Mouse (Mus musculus) ovary, postnatal 10 days (tissue): ENCODE measurements around the gene Fam181a.

Source experiments
- DNase-seq: peaks from one replicate; pipeline ENCODE4 v3.0.0; 2022; ENCODE audit warnings: low spot score

Gene Fam181a

DNA sequence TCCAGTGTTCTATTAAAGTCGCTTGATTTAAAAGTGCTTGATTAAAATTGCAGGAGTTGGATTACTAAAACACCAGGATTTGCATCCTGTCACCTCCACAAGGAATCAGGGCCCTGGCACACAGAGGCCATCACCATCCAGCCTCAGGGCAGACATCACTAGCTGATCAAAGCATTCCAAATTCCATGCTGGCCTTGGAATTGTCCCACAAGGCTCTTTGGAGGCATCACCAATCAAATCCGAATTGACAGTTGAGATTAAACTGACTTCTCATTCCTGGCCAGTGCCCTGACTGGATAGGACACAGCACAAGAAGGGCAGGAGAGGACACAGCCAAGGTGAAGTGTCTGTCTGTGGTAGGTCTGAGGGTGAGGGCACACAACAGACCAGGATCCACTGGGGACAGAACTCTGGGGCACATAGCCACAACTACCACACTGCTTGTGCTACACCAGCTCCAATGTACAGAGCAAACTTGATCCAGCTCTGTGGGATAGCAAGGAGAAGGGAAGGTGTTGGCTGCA lies at the start of gene Fam181a:
Gene Fam181a, plus strand, starts transcription at position 232 of the 524 bp plus-strand sequence.
- no peak for DNase-seq

DNA sequence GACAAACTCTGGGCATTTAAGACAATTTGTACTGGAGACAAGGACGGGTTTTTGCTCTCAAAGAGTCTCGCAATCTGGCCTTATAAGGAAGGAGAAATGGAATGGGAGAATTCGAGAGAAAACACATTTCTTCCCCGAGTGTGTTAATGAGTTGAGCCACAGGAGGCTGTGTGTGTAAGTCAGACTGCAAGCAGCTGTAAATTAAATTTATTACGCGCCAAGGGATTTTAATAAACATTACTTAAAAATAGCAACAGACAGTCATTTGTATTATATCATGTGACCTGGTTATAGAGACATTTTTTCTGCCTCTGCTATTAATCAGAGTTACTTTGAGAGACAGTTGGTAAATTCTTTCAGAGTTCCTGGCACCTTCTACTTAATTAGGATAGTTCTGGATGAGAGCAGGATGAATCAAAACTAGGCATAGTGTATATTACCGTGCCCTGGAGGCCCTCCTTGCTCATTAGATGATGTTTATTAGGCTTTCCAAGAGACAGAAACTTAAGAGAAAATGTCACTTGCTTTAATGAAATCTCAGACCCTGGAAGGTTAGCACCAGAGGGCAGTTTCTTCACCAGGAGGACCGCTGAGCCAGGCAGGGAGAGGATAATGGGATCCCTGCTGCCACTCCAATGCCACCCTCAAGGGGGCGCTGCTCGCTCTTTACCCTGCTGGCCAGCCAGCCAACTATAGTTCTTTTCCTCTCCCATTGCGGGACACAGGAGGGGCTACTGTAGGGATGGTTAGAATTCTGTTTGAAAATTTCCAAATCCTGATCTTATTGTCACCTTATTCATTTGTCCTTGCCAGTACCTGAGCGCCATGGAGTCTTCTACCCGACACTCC lies 48.5 kb upstream of the Fam181a start:
- no peak for DNase-seq

DNA sequence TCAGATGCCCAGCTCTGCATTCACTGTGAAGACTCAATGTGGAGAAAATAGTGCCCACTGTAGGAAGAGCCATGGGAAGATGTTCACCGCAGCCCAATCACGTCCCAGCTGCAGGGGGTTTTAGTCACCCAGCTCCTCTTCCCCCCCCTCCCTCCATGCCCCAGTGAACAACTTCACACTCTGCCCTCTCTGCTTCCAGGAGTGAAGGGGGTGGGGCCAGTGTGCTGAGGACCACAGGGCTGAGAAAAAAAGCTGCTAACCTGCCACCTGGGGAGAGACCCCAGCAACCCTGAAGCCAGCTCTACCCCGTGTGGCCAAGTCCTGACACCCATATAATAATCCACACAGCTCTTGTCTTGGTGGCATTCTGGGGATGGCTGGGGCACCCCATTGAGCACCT lies 44.2 kb upstream of the Fam181a start:
- no peak for DNase-seq

DNA sequence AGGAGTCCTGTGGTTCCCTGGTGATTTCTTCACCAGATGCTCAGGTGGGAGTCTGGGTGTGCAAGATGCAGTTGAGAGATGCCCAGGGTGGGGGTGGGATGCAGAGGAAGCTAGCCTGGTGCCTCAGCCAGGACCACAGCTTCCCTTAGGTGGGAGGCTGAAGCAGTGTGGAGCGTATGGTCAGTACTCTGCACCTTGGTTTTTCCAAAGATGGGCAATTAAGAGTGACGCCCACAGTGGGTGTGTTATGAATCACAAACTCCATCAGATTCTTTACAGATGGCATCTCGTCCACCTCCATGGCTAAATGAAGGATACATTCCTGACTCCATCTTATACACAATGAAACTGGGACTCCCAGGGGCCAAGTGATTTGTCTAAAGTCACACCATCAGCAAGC lies 38.6 kb upstream of the Fam181a start:
- no peak for DNase-seq

DNA sequence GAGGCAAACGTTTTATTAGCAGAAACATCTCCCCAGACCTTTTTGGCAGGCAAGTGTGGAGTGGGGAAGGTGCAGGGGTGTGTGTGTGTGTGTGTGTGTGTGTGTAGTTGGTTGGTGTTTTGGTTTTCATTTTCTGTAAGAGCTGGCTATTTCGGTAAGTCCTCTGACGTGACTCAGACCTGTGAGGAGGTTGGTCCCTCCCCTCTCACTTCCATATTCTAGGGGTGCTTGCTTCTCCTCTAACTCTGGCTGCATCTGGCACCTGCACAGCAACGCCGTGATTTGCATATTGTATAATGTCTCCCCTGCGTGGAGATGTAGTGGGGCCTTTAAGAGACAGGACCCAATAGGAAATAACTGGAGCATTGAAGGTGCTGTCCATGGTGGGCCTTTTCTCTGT lies 37.7 kb upstream of the Fam181a start:
- no peak for DNase-seq

DNA sequence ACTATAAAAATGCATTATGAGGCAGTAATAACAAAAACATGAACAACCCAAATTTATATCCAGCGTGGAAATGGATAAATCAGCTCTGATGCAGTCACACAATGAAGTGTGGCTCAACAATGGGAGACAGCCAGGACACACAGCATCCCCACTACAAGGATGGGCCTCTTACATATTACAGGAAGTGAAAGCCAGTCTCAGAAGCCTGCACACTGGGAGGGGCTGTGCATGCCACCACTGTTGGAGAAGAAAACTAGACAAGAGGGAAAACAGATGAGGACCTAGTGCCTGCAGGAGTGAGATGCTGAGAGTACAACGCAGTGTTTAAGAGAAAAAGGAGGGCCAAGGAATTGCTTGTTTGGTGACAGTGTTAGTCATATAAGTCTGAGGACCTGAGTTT lies 37.0 kb upstream of the Fam181a start:
- no peak for DNase-seq

DNA sequence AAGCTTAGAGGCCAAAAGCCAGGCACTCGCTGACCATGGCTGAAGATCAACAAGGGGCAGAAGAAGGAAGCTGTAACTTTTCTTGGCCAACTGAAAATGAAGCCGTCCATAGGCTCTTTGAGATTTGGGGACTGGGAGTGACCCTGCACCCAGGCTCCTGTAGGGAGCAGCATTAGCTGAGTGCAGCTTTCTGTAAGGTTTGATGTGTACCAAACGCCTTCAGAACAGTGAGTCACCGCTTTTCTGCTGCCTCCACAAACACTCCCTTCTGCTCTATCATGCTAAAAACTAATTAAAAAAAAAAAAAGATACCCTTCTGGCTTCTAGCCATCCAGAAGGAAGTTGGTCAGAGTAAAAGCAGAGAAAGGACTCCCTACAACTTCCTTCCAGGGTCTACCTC lies 34.4 kb upstream of the Fam181a start:
- no peak for DNase-seq

DNA sequence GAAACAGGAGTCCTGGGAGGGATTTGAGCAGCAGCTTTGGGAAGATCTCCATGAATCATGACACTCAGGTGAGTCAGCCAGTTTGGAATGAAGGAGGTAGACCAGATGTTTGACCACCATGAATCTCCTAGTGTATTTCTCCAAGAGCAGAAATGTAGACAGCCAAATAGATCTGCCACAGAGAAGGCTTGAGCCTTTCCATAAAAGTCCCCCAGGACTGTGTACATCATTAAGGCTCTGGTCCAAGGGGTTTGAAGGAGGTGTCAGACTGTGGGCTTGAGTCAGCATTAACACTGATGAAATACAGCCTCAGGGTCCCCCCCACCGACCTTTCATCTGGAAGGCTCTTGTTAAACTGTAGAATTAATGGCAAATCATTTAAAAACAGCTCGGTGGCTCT lies 29.3 kb upstream of the Fam181a start:
- no peak for DNase-seq

DNA sequence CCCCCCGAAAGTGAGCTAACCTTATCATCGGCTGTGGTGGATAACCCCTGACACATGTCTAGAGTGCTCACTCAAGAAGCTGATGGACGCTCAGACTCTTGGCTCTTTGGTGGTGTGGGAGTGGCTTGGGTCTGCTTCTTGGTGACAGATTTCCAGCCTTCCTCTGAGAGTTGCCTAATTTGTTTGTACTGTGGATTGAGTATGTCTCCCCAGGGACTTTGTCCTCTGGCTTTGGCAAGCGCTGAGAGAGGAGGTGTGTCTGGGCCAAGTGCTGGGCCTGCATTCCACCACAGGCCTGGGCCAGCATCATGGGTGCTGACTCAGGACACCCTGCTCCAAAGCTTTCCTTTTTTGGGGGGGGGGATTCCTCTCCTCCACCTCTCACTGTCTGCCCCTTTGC lies 28.9 kb upstream of the Fam181a start:
- no peak for DNase-seq

DNA sequence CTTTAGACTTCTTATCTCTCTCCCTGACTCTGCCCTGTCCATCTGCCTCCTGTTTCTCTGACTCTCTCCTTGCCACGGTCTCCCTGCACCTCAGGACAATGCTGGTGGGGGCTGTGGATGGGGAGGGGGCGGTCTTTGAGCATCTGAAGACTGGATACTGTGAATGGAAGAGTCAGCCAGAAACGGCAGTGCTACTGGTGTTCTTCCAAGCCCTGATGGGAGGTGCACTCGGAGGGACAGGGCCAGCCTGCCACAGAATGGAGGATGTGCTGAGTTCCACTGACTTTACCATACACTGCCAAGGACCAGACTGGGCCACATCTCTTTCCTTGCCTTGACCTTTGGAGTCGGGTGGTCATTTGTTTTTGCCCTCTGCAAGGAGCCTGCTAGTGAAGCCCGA lies 27.8 kb upstream of the Fam181a start:
- DNase-seq: no peak

DNA sequence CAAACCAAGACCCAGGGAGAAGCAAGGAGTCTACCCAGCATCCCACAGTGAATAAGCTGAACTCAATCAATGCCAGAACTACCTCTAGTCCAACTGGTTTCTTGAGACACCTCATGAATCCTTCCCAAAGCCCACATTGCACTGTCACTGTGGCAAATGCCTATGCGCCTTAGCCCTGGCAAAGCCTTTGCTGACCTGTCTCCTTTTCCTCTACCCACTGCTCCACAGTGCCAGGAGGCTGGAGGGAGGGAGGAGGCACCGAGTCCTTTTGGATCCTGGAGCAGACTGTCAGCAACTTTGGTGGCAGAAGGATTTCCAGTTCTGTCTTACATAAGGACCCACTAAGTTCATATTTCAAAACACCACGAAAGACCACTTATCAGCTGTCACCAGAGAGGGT lies 27.4 kb upstream of the Fam181a start:
- DNase-seq: no peak

DNA sequence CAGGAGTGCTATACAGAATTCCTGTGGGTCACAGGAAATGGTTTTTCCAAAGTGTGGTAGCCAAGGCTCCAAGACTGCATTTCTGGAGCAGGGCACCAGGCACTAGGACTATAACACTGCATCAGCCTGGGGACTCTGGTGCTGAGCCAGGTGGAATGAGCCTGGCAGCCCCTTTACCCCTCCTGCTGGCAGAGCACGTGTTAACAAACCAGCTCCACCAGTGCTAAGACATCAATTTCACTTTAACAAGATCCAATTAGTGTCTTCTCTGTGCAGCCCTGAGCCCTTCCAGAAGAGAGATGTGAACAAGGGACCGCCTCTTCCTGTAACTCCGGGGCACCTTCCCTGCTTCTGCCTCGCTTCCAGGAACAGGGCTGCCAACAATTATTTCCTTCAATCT lies 23.5 kb upstream of the Fam181a start:
- DNase-seq: no peak

DNA sequence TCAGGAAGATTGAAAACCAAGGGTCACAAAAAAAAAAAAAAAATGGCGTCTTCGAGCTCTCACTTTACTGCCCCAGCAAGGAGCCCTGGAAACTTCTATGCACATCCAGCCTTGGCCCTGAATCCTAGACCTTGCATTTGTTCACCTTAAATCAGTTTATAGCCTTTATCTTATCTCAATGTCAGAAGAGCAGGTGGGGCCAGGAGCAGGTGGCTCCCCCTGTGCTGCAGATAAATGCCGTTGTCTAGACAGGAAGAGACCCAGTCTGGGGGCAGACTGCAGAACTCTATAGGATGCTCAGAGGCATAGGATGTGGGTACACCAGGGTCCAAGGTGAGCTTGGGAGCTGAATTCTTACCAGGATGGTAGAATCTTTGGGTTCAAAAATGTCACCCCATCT lies 18.4 kb upstream of the Fam181a start:
- no peak for DNase-seq

DNA sequence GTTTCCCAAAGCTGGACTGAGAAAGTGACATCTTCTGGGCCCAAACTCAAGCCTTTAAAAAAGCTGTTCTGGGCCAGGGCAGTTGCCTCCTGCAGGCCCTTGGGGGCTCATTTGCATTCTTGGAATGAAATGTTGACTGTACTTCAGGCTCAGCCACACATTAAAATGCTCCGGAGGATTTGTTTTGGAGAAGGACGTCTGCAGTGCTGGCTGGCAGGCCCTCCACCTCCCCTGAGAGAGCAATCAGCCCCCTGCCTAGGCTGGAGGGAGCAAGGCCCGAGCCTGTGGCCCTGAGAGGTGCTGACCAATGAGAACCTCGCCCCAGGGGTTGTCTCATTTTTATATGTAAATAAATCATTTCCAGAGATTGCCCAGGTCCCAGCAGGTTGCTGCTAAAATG lies 14.5 kb upstream of the Fam181a start:
- DNase-seq: no peak

DNA sequence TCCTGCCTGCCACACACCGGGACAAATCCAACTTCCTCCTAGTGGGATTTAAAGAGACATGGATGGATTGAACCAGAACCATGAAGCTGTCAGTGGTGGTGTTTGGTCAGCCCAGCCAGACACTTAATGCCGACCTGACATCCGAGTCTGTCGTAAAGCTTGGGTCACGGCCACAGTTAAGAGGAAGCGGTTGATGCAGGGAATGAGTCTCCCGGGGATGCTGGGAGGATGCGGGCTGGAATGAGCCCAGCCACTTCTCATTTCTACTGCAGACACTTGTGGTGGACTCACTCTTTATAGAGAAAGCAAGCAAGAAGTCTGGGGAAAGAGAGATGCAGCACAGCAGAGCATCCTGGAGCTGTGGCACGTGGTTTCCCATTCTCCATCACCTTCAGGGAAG lies 10.3 kb upstream of the Fam181a start:
- DNase-seq: no peak

DNA sequence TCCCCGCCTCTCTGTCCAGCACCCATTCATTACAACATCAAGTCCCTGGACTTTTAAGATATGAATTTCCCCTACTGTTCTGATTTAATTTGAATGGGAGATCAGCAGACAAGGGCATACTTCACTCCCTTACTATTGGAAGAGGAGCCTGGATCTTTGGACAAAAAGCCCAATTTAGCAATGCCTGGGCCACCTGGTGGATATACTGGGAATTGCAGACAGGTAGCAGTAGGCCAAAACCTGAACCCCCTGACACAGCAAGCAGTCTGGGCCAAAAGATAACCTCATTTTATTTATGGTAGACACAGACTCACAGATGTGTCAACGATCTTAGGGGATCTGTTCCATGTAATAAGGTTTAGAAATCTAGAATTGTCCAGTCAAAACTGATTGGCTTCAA lies 9.1 kb upstream of the Fam181a start:
- DNase-seq: no peak

DNA sequence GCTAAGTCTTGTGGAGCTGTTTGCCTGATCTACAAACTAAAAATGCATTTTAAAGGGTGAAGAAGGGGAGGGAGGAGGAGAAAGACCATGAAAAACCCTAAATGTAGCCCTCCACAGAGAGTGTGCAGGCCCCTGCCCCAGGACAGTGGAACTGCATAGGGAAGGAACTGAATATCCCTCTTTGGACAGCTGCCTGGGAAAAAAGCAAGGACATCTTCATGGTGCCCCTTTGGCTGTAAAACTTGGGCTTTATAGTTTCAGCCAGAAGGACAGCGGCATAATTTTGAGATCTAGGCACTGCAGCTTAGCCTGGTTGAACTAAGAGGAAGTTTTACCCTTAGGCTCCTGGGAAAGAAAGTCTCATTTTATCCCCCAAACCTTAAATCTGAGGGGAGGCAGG lies 7.8 kb upstream of the Fam181a start:
- DNase-seq: no peak

DNA sequence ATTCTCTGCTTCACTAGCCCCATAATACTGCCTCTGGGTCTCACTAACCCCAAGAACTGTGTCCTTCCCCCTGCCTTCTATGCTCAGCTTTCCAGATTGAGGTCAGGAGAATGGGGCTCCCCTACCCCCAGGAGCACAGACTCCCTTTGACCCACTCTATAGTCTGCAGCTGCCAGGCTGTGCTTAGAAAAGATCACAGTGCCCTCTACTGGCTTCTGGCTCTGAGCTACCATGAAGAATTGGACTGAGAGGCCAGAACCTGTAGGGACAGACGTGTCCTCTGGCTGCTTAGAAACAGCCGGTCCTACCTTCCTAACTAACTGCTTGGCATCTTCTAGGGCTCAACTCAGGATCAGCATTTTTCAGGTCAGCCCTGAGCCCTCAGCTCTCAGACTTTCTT lies 4.6 kb upstream of the Fam181a start:
- DNase-seq: no peak

DNA sequence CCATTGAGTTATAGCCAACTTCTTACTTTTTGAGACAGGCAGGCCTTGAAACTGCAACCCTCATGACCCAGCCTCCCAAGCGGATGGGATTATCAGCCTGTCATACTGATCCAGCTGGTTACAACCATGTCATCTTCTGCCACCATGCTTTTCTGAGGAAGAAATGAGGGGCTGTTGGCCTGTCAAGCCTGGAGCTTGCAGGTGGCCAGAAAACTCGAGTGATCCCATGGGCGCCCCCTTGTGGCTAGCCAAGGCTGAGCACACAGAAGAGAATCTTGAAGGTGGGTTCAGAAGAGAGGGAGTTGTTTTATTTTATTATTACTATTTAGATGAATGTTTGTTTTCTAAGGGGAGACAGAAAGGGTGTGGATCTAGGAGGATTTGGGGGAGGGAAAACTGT lies 4.1 kb upstream of the Fam181a start:
- no peak for DNase-seq

DNA sequence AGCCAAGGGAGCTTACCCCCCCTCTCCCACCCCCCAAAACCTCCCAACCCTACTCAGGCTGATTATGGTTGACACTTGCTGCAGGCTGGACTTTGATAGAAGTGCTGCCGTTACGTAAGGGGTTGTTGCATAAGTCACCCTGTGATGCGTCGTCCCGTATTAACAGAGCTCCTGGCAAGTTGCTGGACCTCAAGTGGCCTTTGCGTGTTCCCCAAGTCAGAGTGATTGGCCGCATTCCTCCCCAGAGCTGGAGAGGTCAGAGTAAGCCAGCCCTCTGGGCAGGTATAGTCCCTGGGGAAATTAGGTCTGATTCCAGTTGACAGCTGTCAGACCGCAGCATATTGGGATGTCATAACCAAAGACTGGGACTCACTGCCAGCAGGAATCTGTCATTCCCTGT lies 1.1 kb downstream of the Fam181a start:
- no peak for DNase-seq

DNA sequence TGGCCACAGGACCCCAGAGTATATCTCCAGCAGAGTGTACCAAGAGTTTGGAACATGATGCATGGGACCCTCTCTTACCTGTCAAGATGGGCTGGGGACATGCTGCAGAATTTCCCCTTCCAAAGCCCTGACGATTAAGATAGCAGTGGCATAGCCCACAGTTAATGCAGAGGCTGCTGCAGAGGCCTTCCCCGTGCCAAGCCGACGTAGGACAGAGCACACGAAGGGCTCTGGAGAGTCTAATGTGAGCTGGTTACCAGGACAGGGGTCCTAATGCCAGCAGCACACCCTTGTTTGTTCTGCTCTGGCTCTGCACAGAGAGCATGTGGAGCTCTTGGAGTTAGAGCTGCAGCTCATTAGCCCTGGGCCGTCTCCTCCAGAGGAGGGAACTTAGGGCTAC lies 2.5 kb downstream of the Fam181a start:
- no peak for DNase-seq

DNA sequence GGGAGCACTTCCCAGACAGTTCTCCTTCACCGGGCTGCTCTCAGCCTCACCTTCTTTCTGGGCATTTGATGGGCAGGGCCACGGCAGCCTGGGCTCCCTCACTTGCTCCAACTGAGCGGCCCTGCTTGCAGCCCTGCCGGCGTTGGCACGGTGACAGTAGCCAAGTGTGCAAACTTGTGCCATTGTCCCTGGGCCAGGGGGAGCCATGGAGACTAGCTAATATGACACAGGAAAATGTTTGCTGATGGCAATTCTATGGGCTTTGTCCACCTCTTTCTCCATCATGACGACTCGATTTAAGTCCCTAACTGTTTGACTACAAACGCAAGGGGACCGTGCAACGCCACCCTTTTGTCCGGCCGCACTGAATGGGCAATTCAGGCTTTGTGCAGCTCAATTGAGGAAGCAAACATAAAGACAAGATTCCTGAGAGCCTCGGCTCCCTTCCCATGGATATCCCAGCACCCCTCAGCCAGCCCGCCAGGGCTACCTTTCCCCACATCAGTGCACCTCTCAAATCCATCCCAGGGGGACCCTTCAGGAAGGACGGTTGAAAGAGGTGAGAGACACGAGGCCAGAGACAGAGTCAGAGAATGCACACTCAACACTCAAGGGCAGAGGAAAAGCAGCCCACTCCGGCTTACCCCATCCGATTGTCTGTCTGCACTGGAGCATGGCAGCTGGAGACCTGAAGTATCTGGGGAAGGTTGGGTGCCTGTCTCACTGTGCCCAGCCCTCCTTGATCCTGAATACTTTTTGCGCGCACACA lies 3.3 kb downstream of the Fam181a start:
- no peak for DNase-seq

DNA sequence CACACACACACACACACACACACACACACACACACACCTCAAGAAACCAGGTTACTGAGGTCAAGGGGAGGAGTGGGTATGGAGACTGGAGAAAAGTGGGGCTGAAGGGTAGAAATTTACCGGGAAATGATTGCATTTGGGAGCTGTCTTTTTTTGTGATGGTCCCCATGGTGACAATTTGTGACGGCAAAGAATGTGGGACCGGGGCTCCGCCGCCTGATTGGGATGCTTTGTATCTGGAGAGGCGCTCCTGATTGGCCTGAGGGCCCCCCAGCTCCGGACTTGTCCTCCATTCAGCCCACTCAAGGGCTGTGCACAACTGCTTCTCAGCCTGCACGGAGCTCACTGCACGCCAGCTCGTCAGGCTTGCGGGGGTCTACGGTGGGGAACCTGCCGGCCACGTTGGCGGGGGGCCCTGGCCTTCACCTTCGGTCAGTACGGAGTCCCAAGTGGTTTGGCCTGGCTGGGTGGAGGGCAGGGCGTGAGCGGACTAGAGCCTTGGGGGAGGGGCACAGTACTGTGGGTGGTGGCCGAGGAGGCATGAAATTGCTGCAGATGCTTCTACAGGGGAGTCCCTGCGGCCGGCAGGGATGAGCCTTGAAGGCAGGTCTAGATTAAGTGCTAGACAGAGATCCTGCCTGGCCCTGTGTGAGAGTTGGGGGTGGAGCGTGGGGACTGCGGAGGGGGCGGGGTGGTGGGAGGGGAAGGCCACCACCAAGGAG lies 4.0 kb downstream of the Fam181a start:
- no peak for DNase-seq
